Mouse (Mus musculus) ES-E14 (cell line): Measurements from ENCODE around the gene Ckb. TPM values are rescaled to one million over a fixed set of nuclear protein-coding genes. Genes with fewer than 3 reads are reported as not detected.
"Not testable (repeated sequence)": the region's sequence is repeated elsewhere in the genome, so short reads cannot be mapped to it uniquely, and the experiment has no call there.

Experiments
- DNase-seq: peaks from one replicate; pipeline ENCODE4 v3.0.0-alpha.2; 2013; ENCODE audit warnings: low read depth, low spot score
- H3K27ac ChIP-seq: 2 replicates; pipeline ENCODE4 v1.5.1; 2012; ENCODE audit warnings: low read depth, mild to moderate bottlenecking, low read length, moderate library complexity, mixed read lengths; ENCODE audit not compliant: poor library complexity, insufficient read depth, severe bottlenecking
- H3K36me3 ChIP-seq: 2 replicates; pipeline ENCODE4 v1.6.1; 2012; ENCODE audit warnings: mild to moderate bottlenecking, low read length, moderate library complexity, mixed read lengths; ENCODE audit not compliant: control insufficient read depth, poor library complexity, insufficient read depth, severe bottlenecking
- H3K4me1 ChIP-seq, 2 experiments: fragments of 150-350 bp in 1 of 2; sonication (generic) in 1 of 2; 2 replicates each; pipeline ENCODE4 v1.6.1; 2012; ENCODE audit warnings: low read length in 2 of 2, mild to moderate bottlenecking in 1 of 2, mixed read lengths in 1 of 2; ENCODE audit not compliant: control insufficient read depth in 2 of 2, insufficient read depth in 2 of 2, poor library complexity in 1 of 2
- H3K4me3 ChIP-seq, 2 experiments: fragments of 150-350 bp in 1 of 2; sonication (generic) in 1 of 2; 2 replicates each; pipeline ENCODE4 v1.5.1; 2012; ENCODE audit warnings: low read length in 2 of 2, low read depth in 1 of 2, mild to moderate bottlenecking in 1 of 2, mixed read lengths in 1 of 2; ENCODE audit not compliant: insufficient read depth in 1 of 2, poor library complexity in 1 of 2, severe bottlenecking in 1 of 2
- H3K9ac ChIP-seq: 2 replicates; pipeline ENCODE4 v1.6.1; 2012; ENCODE audit warnings: low read depth, mild to moderate bottlenecking, low read length, mixed read lengths; ENCODE audit not compliant: poor library complexity, insufficient read depth, severe bottlenecking
- H3K9me3 ChIP-seq: fragments of 150-350 bp; sonication (generic); 2 replicates; pipeline ENCODE4 v1.6.1; 2012; ENCODE audit warnings: low read depth, mild to moderate bottlenecking, low read length; ENCODE audit not compliant: control insufficient read depth, insufficient read depth
- CHD2 ChIP-seq: IDR thresholded peaks from 2 replicates; pipeline ENCODE4 v1.6.1; 2014; ENCODE audit warnings: mild to moderate bottlenecking, low read depth, low read length, inconsistent platforms
- HCFC1 ChIP-seq: IDR thresholded peaks from 2 replicates; pipeline ENCODE4 v1.6.1; 2012; ENCODE audit warnings: low read length, inconsistent platforms, borderline replicate concordance; ENCODE audit not compliant: insufficient read depth
- MAFK ChIP-seq: IDR thresholded peaks from 2 replicates; pipeline ENCODE4 v1.6.1; 2014; ENCODE audit warnings: mild to moderate bottlenecking, low read depth, low read length, inconsistent platforms; ENCODE audit not compliant: insufficient read depth
- ZC3H11A ChIP-seq: IDR thresholded peaks from 2 replicates; pipeline ENCODE4 v1.6.1; 2012; ENCODE audit warnings: low read depth, mild to moderate bottlenecking, inconsistent platforms, low read length, borderline replicate concordance
- ZNF384 ChIP-seq: IDR thresholded peaks from 2 replicates; pipeline ENCODE4 v1.6.1; 2012; ENCODE audit warnings: low read depth, low read length, inconsistent platforms
- in situ Hi-C, 2 experiments: fragments of 600-800 bp; cut with MboI; formaldehyde crosslinking; loops; one replicate each; pipeline ENCODE4 v1.15.1; 2025; ENCODE audit warnings: low sequenced_read_pairs in 2 of 2, inconsistent platforms in 1 of 2; ENCODE audit not compliant: unreplicated experiment in 2 of 2
- total RNA-seq: library from RNA; depleted of rRNA; stranded (reverse); fragments of 300-350 nt; gene quantifications from 2 replicates; pipeline ENCODE4 v1.2.3, GENCODE M21; 2012; rRNA removed

The Ckb gene
- total RNA-seq, result 333 and 353 TPM in 2 replicates

GRCm38 (mm10) chr12:111672176-111672575, at the start of gene Ckb:
Gene Ckb (minus strand): TSS chr12:111672338.
- peak within 1 kb of the TSS; percentile 18; the same call in 1 of the 2 replicates for H3K27ac ChIP-seq
- in situ Hi-C loops, result no loop called here

GRCm38 (mm10) chr12:111720222-111720621, 48.1 kb upstream of the Ckb start:
- in situ Hi-C loops, result no loop called here

More at GRCm38 (mm10) chr12:111672176-111672575, at the start of gene Ckb:
- Histone ChIP-seq H3K9ac (peak within 1 kb of the TSS; percentile 76), H3K36me3 (peaks cover 25% of the 10 kb centered on the region), H3K4me3 (peak within 1 kb of the TSS; percentile 82 to 97), H3K9me3 (no peaks in the 10 kb centered on the region), H3K4me1 (peaks cover 5 to 23% of the 10 kb centered on the region in 2 experiments; a peak in 2 of 4 replicates)
- TF ChIP-seq ZC3H11A (no peak), ZNF384 (no peak), HCFC1 (no peak), CHD2 (no peak), MAFK (no peak)
- peak; percentile 77 for DNase-seq

GRCm38 (mm10) chr12:111718656-111719055, 46.5 kb upstream of the Ckb start:
- no peak for TF ChIP-seq CHD2
- no peak for TF ChIP-seq ZNF384
- TF ChIP-seq HCFC1, result no peak
- TF ChIP-seq MAFK, result no peak
- TF ChIP-seq ZC3H11A, result no peak
- Histone ChIP-seq H3K27ac (no peak overlapping the region), H3K4me1 (peaks cover 0 to 18% of the 10 kb centered on the region in 2 experiments; a peak in 2 of 4 replicates), H3K36me3 (no peaks in the 10 kb centered on the region; the same call in 1 of the 2 replicates), H3K4me3 (no peak overlapping the region), H3K9ac (no peak overlapping the region), H3K9me3 (no peaks in the 10 kb centered on the region)
- in situ Hi-C loops, result no loop called here
- no peak for DNase-seq

More at GRCm38 (mm10) chr12:111720222-111720621, 48.1 kb upstream of the Ckb start:
- peaks cover 0 to 21% of the 10 kb centered on the region in 2 experiments; a peak in 2 of 4 replicates for H3K4me1 ChIP-seq
- H3K9me3 ChIP-seq, result no peaks in the 10 kb centered on the region
- no peak overlapping the region for H3K9ac ChIP-seq
- H3K4me3 ChIP-seq, result no peak overlapping the region
- no peaks in the 10 kb centered on the region; the same call in 1 of the 2 replicates for H3K36me3 ChIP-seq
- no peak overlapping the region; the same call in 1 of the 2 replicates for H3K27ac ChIP-seq
- TF ChIP-seq CHD2 (no peak), ZNF384 (no peak), MAFK (no peak), HCFC1 (no peak), ZC3H11A (no peak)
- no peak for DNase-seq

- no peak overlapping the region for H3K4me3 ChIP-seq
- no peak for DNase-seq
- in situ Hi-C loops, result no loop called here
These were observed 44.4 kb upstream of the Ckb start for GRCm38 (mm10) chr12:111716505-111716904.

GRCm38 (mm10) chr12:111713880-111714279, 41.7 kb upstream of the Ckb start:
- Histone ChIP-seq H3K36me3 (peaks cover 12% of the 10 kb centered on the region), H3K4me3 (peak overlapping the region in 1 of 2 experiments; percentile 93; a peak in 2 of 4 replicates), H3K4me1 (peaks cover 0 to 21% of the 10 kb centered on the region in 2 experiments; a peak in 3 of 4 replicates)
- H3K9me3 ChIP-seq, DNase-seq, H3K9ac ChIP-seq, in situ Hi-C loops, H3K27ac ChIP-seq: not testable (repeated sequence)

More at GRCm38 (mm10) chr12:111716505-111716904, 44.4 kb upstream of the Ckb start:
- TF ChIP-seq MAFK (no peak), ZNF384 (no peak), ZC3H11A (no peak), HCFC1 (no peak), CHD2 (no peak)
- Histone ChIP-seq H3K27ac (no peak overlapping the region), H3K36me3 (no peaks in the 10 kb centered on the region; the same call in 1 of the 2 replicates), H3K4me1 (peaks cover 0 to 22% of the 10 kb centered on the region in 2 experiments; a peak in 3 of 4 replicates), H3K9ac (no peak overlapping the region), H3K9me3 (no peaks in the 10 kb centered on the region)
